Mouse (Mus musculus): ENCODE measurements around the gene Defb21. TPM values are rescaled to one million over a fixed set of nuclear protein-coding genes. Genes with fewer than 3 reads are reported as not detected.

Defb21 gene
- total RNA-seq (2021), result not detected
- long read RNA-seq, experiment 1, result 0 reads
- long read RNA-seq, experiment 2, result 0 reads

GRCm38 (mm10) chr2:152572114-152572794 lies at the start of gene Defb21:
Gene Defb21, plus strand, starts transcription at chr2:152572744.
- intact Hi-C loops (cut with DNase I), result no loop called here
- Histone ChIP-seq H3K4me3 (no peak within 1 kb of the TSS), H3K27ac (no peak within 1 kb of the TSS)
- peak; percentile 18 for TF ChIP-seq CTCF (IDR thresholded peaks at IDR 0.05)
- DNase-seq (ENCODE audit: extremely low spot score in 1 of 2, low spot score in 2 of 2), result no peak

- no peak within 1 kb of the TSS for H3K4me3 ChIP-seq
- intact Hi-C loops (cut with DNase I), result no loop called here
- H3K27ac ChIP-seq, result no peak within 1 kb of the TSS
- no peak; the same call in 1 of the 2 replicates for TF ChIP-seq CTCF (IDR thresholded peaks at IDR 0.05)
- DNase-seq (ENCODE audit: extremely low spot score in 1 of 2, low spot score in 2 of 2), result no peak
Measured at GRCm38 (mm10) chr2:152539944-152540710, 32.4 kb upstream of the Defb21 start, which contains the start of gene Defb29. Gene Defb29, minus strand, starts transcription at chr2:152540098.

- no peak overlapping the region for H3K4me3 ChIP-seq
- intact Hi-C loops (cut with DNase I), result no loop called here
- no peak for TF ChIP-seq CTCF (IDR thresholded peaks at IDR 0.05)
- DNase-seq (ENCODE audit: extremely low spot score in 1 of 2, low spot score in 2 of 2), result no peak
- H3K27ac ChIP-seq, result no peak overlapping the region
Measured at GRCm38 (mm10) chr2:152541979-152542378, 30.6 kb upstream of the Defb21 start.

- intact Hi-C loops (cut with DNase I), result no loop called here
- H3K4me3 ChIP-seq, result no peak overlapping the region
Measured at GRCm38 (mm10) chr2:152542897-152543296, 29.6 kb upstream of the Defb21 start.

GRCm38 (mm10) chr2:152543478-152543877 lies 29.1 kb upstream of the Defb21 start:
- intact Hi-C loops (cut with DNase I), result no loop called here
- no peak for DNase-seq (ENCODE audit: extremely low spot score in 1 of 2, low spot score in 2 of 2)
- no peak overlapping the region for H3K27ac ChIP-seq
- no peak overlapping the region for H3K4me3 ChIP-seq
- no peak for TF ChIP-seq CTCF (IDR thresholded peaks at IDR 0.05)

More at GRCm38 (mm10) chr2:152542897-152543296, 29.6 kb upstream of the Defb21 start:
- no peak; the same call in 1 of the 2 replicates for TF ChIP-seq CTCF (IDR thresholded peaks at IDR 0.05)
- DNase-seq (ENCODE audit: extremely low spot score in 1 of 2, low spot score in 2 of 2), result no peak
- H3K27ac ChIP-seq, result no peak overlapping the region

GRCm38 (mm10) chr2:152544691-152545090 lies 27.9 kb upstream of the Defb21 start:
- DNase-seq (ENCODE audit: extremely low spot score in 1 of 2, low spot score in 2 of 2), result peak; percentile 49 to 50
- intact Hi-C loops (cut with DNase I), result loop anchor here (1.0 to 5.0 kb wide), 2 partner anchors 73 to 152 kb away; no protein-coding TSS in a partner anchor
- H3K27ac ChIP-seq, result no peak overlapping the region
- H3K4me3 ChIP-seq, result no peak overlapping the region
- peak; percentile 75 for TF ChIP-seq CTCF (IDR thresholded peaks at IDR 0.05)

- no peak overlapping the region for H3K4me3 ChIP-seq
- H3K27ac ChIP-seq, result no peak overlapping the region
- no peak for DNase-seq (ENCODE audit: extremely low spot score in 1 of 2, low spot score in 2 of 2)
- intact Hi-C loops (cut with DNase I), result loop anchor here (5.0 kb wide), 1 partner anchor 156 kb away; no protein-coding TSS in a partner anchor
- no peak for TF ChIP-seq CTCF (IDR thresholded peaks at IDR 0.05)
Measured at GRCm38 (mm10) chr2:152548124-152548523, 24.4 kb upstream of the Defb21 start.

GRCm38 (mm10) chr2:152553774-152554423 lies 18.6 kb upstream of the Defb21 start:
- DNase-seq (ENCODE audit: extremely low spot score in 1 of 2, low spot score in 2 of 2), result peak; percentile 54 to 73
- H3K4me3 ChIP-seq, result no peak overlapping the region
- peak; percentile 90 for TF ChIP-seq CTCF (IDR thresholded peaks at IDR 0.05)
- intact Hi-C loops (cut with DNase I), result loop anchor here (2.0 kb wide), 1 partner anchor 51 kb away; the partner anchor contains the start of gene Defb36
- H3K27ac ChIP-seq, result no peak overlapping the region

GRCm38 (mm10) chr2:152556655-152557054 lies 15.9 kb upstream of the Defb21 start:
- no peak overlapping the region for H3K4me3 ChIP-seq
- H3K27ac ChIP-seq, result no peak overlapping the region
- no peak for DNase-seq (ENCODE audit: extremely low spot score in 1 of 2, low spot score in 2 of 2)
- intact Hi-C loops (cut with DNase I), result no loop called here
- no peak for TF ChIP-seq CTCF (IDR thresholded peaks at IDR 0.05)

GRCm38 (mm10) chr2:152569038-152569437 lies 3.5 kb upstream of the Defb21 start, which contains the start of gene Gm17416:
Gene Gm17416, plus strand, starts transcription at chr2:152569338.
- no peak within 1 kb of the TSS for H3K4me3 ChIP-seq
- no peak within 1 kb of the TSS for H3K27ac ChIP-seq
- intact Hi-C loops (cut with DNase I), result no loop called here
- no peak for TF ChIP-seq CTCF (IDR thresholded peaks at IDR 0.05)
- no peak for DNase-seq (ENCODE audit: extremely low spot score in 1 of 2, low spot score in 2 of 2)

GRCm38 (mm10) chr2:152569881-152570280 lies 2.7 kb upstream of the Defb21 start:
- DNase-seq (ENCODE audit: extremely low spot score in 1 of 2, low spot score in 2 of 2), result no peak
- Histone ChIP-seq H3K27ac (no peak overlapping the region), H3K4me3 (no peak overlapping the region)
- TF ChIP-seq CTCF (IDR thresholded peaks at IDR 0.05), result no peak
- intact Hi-C loops (cut with DNase I), result no loop called here

All from left cerebral cortex, adult 2 months (tissue).